Mouse (Mus musculus) thymus, adult 2 months (tissue): ENCODE data around the gene Gm20388.

ENCODE experiments used
- CTCF ChIP-seq: fragments of 200-500 bp; IDR thresholded peaks from 2 replicates; pipeline ENCODE4 v1.5.1; 2012; ENCODE audit warnings: mild to moderate bottlenecking, control low read depth, low read length, moderate library complexity, borderline replicate concordance; ENCODE audit not compliant: control insufficient read depth, poor library complexity, insufficient read depth; ENCODE audit errors: extremely low read depth
- POLR2A ChIP-seq: fragments of 200-500 bp; IDR thresholded peaks from 2 replicates; pipeline ENCODE4 v1.6.1; 2012; ENCODE audit warnings: mild to moderate bottlenecking, low read length, control low read depth, moderate library complexity; ENCODE audit not compliant: control insufficient read depth, poor library complexity, insufficient read depth; ENCODE audit errors: extremely low read depth

GRCm38 (mm10) chr8:120335262-120336086 lies 424.8 kb downstream of the Gm20388 start:
- TF ChIP-seq CTCF, result no peak
- TF ChIP-seq POLR2A, result no peak
